Mouse (Mus musculus) hindbrain, embryonic 16.5 days (tissue): ENCODE measurements around the gene Abcc12. TPM values are rescaled to one million over a fixed set of nuclear protein-coding genes. Genes with fewer than 3 reads are reported as not detected.
A peak's percentile ranks its signal among the peaks of the same experiment; 100 is the strongest.

ENCODE experiments used
- ATAC-seq: fragments of 200-750 bp; cut with Nextera tagmentation; 2 replicates; pipeline ENCODE4 v1.8.0; 2017; ENCODE audit warnings: moderate TSS enrichment, moderate library complexity
- H3K27ac ChIP-seq: fragments of 300-500 bp; sonication (generic); 2 replicates; pipeline ENCODE4 v1.5.1; 2014; ENCODE audit warnings: low read depth, mild to moderate bottlenecking, control low read depth, low read length, moderate library complexity
- H3K27me3 ChIP-seq: fragments of 300-500 bp; sonication (generic); replicated peaks from 2 replicates; pipeline ENCODE4 v1.6.1; 2014; ENCODE audit warnings: low read length; ENCODE audit not compliant: control insufficient read depth, insufficient read depth
- H3K36me3 ChIP-seq: fragments of 300-500 bp; sonication (generic); 2 replicates; pipeline ENCODE4 v1.6.1; 2014; ENCODE audit warnings: mild to moderate bottlenecking, low read length, moderate library complexity, mixed read lengths; ENCODE audit not compliant: control insufficient read depth, insufficient read depth
- H3K4me1 ChIP-seq: fragments of 300-500 bp; sonication (generic); 2 replicates; pipeline ENCODE4 v1.6.1; 2014; ENCODE audit warnings: low read depth, low read length; ENCODE audit not compliant: control insufficient read depth, insufficient read depth
- H3K4me2 ChIP-seq: fragments of 300-500 bp; sonication (generic); 2 replicates; pipeline ENCODE4 v1.6.1; 2014; ENCODE audit warnings: mild to moderate bottlenecking, low read length, control low read depth, moderate library complexity
- H3K4me3 ChIP-seq: fragments of 300-500 bp; sonication (generic); 2 replicates; pipeline ENCODE4 v1.5.1; 2014; ENCODE audit warnings: mild to moderate bottlenecking, low read length, control low read depth, moderate library complexity
- H3K9ac ChIP-seq: fragments of 300-500 bp; sonication (generic); 2 replicates; pipeline ENCODE4 v1.6.1; 2014; ENCODE audit warnings: low read depth, mild to moderate bottlenecking, control low read depth, low read length, moderate library complexity
- H3K9me3 ChIP-seq: fragments of 300-500 bp; sonication (generic); 2 replicates; pipeline ENCODE4 v1.6.1; 2014; ENCODE audit warnings: mild to moderate bottlenecking, low read length, moderate library complexity; ENCODE audit not compliant: control insufficient read depth
- WGBS: fragments of 180-500 bp; shearing (Covaris S2); extraction: QIAGEN DNeasy Blood & Tissue Kit; methylation state at CpG from one replicate; pipeline ENCODE4 v1.1.7; 2014; 5-methylcytosine and 5-hydroxymethylcytosine counted together
- polyA plus RNA-seq: library from polyadenylated mRNA; unstranded; fragments of >200 nt; fragmentation: Nextera tagmentation; extraction: Ambion mirVana; gene quantifications from 2 replicates; pipeline ENCODE4 v1.2.1, GENCODE M21; 2015

The Abcc12 gene
- polyA plus RNA-seq, 1 experiment from 2014 or later = 0.26 TPM

- peak overlapping the region; percentile 36 for H3K4me2 ChIP-seq
Measured at GRCm38 (mm10) chr8:86535791-86536662, 44.5 kb downstream of the Abcc12 start.

DNA sequence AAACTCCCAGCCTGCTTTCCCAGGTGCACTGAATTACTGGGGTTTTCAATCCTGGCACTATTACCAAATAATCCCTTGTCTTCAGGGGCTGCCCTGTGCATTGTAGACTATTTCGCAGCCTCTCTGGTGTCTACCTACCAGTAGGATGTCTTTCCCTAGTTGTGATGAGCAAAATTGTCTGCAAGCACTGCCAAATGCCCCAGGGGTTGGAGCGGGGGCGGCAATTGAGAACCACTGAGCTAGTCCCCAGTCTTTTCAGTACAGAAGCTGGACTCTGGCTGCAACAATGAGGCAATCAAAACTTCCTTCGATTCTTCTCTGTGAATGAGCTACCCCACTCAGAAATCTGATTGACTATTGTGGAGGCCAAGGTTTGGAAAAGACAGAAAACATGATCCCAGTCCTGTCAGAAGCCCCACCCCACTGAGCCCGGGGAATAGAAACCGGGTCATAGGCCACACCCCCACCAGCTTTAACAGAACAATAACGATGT, 45.4 kb downstream of the Abcc12 start:
- H3K4me2 ChIP-seq = no peak overlapping the region
- peaks cover 6% of the 10 kb centered on the region for H3K4me1 ChIP-seq
- H3K4me3 ChIP-seq = no peak overlapping the region
- no peaks in the 10 kb centered on the region for H3K36me3 ChIP-seq
- no peaks in the 10 kb centered on the region for H3K9me3 ChIP-seq
- ATAC-seq = no peak
- no peak overlapping the region for H3K27ac ChIP-seq
- H3K27me3 ChIP-seq = no peaks in the 10 kb centered on the region; the same call in 1 of the 2 replicates
- 47% methylated on average over 7 of the region's 7 CpGs for WGBS
- no peak overlapping the region for H3K9ac ChIP-seq

More at GRCm38 (mm10) chr8:86535791-86536662, 44.5 kb downstream of the Abcc12 start:
- H3K9ac ChIP-seq = peak overlapping the region; percentile 41
- ATAC-seq = peak; percentile 87
- no peak overlapping the region for H3K4me3 ChIP-seq
- no peaks in the 10 kb centered on the region; the same call in 1 of the 2 replicates for H3K27me3 ChIP-seq
- WGBS = 43% methylated on average over 11 of the region's 11 CpGs
- H3K27ac ChIP-seq = peak overlapping the region; percentile 76
- H3K4me1 ChIP-seq = peaks cover 6% of the 10 kb centered on the region
- H3K9me3 ChIP-seq = no peaks in the 10 kb centered on the region
- no peaks in the 10 kb centered on the region for H3K36me3 ChIP-seq

DNA sequence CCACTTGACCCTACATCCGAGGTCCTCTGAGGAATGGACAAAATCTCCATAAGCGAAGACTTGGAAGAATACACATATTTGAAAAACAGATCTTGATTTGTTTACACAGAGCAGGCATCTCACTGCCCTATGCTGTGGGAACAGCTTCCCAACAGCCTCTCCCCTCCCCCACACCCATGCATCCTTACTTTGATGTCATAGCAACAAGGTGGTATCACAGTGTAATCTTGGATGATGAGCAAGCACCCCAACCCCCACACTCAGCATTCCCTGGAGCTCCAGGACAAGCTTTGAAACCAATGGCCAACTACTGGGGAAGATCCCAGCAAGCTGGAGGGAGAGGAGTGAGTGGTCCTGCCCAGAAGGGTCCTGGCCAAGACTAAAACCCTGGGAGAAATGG, 50.8 kb downstream of the Abcc12 start:
- no peak overlapping the region for H3K4me2 ChIP-seq
- peaks cover 3% of the 10 kb centered on the region; the same call in 1 of the 2 replicates for H3K4me1 ChIP-seq
- no peak overlapping the region for H3K4me3 ChIP-seq
- no peak overlapping the region for H3K9ac ChIP-seq
- WGBS = 63% methylated on average over 2 of the region's 2 CpGs
- H3K27me3 ChIP-seq = no peaks in the 10 kb centered on the region; the same call in 1 of the 2 replicates
- no peaks in the 10 kb centered on the region for H3K36me3 ChIP-seq
- no peaks in the 10 kb centered on the region for H3K9me3 ChIP-seq
- H3K27ac ChIP-seq = no peak overlapping the region
- no peak for ATAC-seq

- Histone ChIP-seq H3K4me2 (no peak overlapping the region), H3K9ac (no peak overlapping the region), H3K4me1 (peaks cover 3% of the 10 kb centered on the region; the same call in 1 of the 2 replicates), H3K27me3 (no peaks in the 10 kb centered on the region), H3K36me3 (no peaks in the 10 kb centered on the region), H3K4me3 (no peak overlapping the region), H3K9me3 (no peaks in the 10 kb centered on the region), H3K27ac (no peak overlapping the region)
- ATAC-seq = no peak
- 86% methylated on average over 19 of the region's 19 CpGs for WGBS
Measured at GRCm38 (mm10) chr8:86527336-86528029, 53.0 kb downstream of the Abcc12 start.

- ATAC-seq = no peak
- no peak overlapping the region for H3K4me2 ChIP-seq
- 88% methylated on average over 8 of the region's 8 CpGs for WGBS
- peaks cover 3% of the 10 kb centered on the region; the same call in 1 of the 2 replicates for H3K4me1 ChIP-seq
- no peak overlapping the region for H3K27ac ChIP-seq
- H3K36me3 ChIP-seq = no peaks in the 10 kb centered on the region
- H3K9ac ChIP-seq = no peak overlapping the region
- no peak overlapping the region for H3K4me3 ChIP-seq
- H3K9me3 ChIP-seq = no peaks in the 10 kb centered on the region
- H3K27me3 ChIP-seq = no peaks in the 10 kb centered on the region
Measured at GRCm38 (mm10) chr8:86526808-86527207, 53.7 kb downstream of the Abcc12 start.

GRCm38 (mm10) chr8:86514203-86514602, 66.3 kb downstream of the Abcc12 start:
- 71% methylated on average over 1 of the region's 1 CpGs for WGBS
- no peak overlapping the region for H3K4me3 ChIP-seq
- no peaks in the 10 kb centered on the region for H3K27me3 ChIP-seq
- no peak overlapping the region for H3K27ac ChIP-seq
- no peaks in the 10 kb centered on the region for H3K9me3 ChIP-seq
- no peaks in the 10 kb centered on the region for H3K36me3 ChIP-seq
- H3K4me1 ChIP-seq = no peaks in the 10 kb centered on the region
- no peak overlapping the region for H3K4me2 ChIP-seq
- H3K9ac ChIP-seq = no peak overlapping the region
- peak; percentile 50; the same call in 1 of the 2 replicates for ATAC-seq

GRCm38 (mm10) chr8:86512886-86513285, 67.6 kb downstream of the Abcc12 start:
- Histone ChIP-seq H3K36me3 (no peaks in the 10 kb centered on the region), H3K27me3 (no peaks in the 10 kb centered on the region), H3K4me3 (no peak overlapping the region), H3K27ac (no peak overlapping the region), H3K4me1 (no peaks in the 10 kb centered on the region), H3K4me2 (no peak overlapping the region), H3K9ac (no peak overlapping the region), H3K9me3 (no peaks in the 10 kb centered on the region)
- no peak for ATAC-seq
- WGBS = 70% methylated on average over 5 of the region's 5 CpGs

DNA sequence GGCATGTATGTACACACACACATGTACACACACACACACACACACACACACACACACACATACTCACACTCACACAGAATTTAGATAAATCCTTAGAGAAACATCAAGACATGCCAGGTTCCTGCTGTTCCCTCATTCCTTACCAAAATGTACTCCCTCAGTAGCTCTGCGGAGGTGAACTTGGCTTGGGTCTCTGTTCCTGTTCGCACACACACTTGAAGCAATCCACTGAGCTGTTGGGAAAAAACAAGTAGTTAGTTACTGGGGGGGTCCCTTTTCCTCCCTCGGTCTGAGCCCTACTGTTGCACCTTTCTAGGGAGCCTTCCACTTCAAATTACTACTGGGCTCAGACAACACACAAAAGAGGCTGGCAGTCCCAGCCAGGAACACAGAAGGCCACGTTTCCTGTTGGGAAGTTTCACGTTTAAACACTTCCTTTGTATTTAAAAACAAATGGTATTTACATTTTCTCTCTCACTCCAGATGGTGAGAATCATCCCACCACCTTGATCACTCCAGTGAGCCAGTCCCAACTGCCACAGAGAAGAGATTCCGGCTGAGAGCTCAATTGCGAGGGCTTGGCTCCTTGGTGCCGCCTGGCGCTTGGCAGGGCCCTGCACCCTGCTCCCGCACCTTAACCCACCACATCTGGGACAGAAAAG, 68.2 kb downstream of the Abcc12 start:
- Histone ChIP-seq H3K4me1 (no peaks in the 10 kb centered on the region), H3K4me2 (no peak overlapping the region), H3K27me3 (no peaks in the 10 kb centered on the region), H3K9me3 (no peaks in the 10 kb centered on the region), H3K9ac (no peak overlapping the region), H3K36me3 (no peaks in the 10 kb centered on the region), H3K4me3 (no peak overlapping the region), H3K27ac (no peak overlapping the region)
- WGBS = 61% methylated on average over 10 of the region's 10 CpGs
- ATAC-seq = no peak
